Mouse (Mus musculus) urinary bladder, postnatal 4 days (tissue): ENCODE results near the gene Gm20671.
A peak's percentile ranks its signal among the peaks of the same experiment; 100 is the strongest.
"Not testable (repeated sequence)": the region's sequence is repeated elsewhere in the genome, so short reads cannot be mapped to it uniquely, and the experiment has no call there.

ENCODE experiments used
- DNase-seq, 2 experiments: peaks; one replicate each; pipeline ENCODE4 v3.0.0; 2021 to 2022; ENCODE audit warnings: low spot score in 2 of 2

Gm20671 gene

GRCm38 (mm10) chr5:32735779-32736178 lies 91.1 kb downstream of the Gm20671 start:
- DNase-seq = no peak

- DNase-seq = not testable (repeated sequence)
Measured at GRCm38 (mm10) chr5:32733892-32734291, 93.0 kb downstream of the Gm20671 start.

- peak in 1 of 2 experiments; percentile 14 for DNase-seq
Measured at GRCm38 (mm10) chr5:32728851-32729250, 98.1 kb downstream of the Gm20671 start.

GRCm38 (mm10) chr5:32728300-32728699 lies 98.6 kb downstream of the Gm20671 start:
- DNase-seq = no peak

- peak in 1 of 2 experiments; percentile 54 for DNase-seq
Measured at GRCm38 (mm10) chr5:32725397-32725796, 101.5 kb downstream of the Gm20671 start.

- peak; percentile 15 to 52 for DNase-seq
Measured at GRCm38 (mm10) chr5:32723981-32724380, 102.9 kb downstream of the Gm20671 start.

- DNase-seq = not testable (repeated sequence)
Measured at GRCm38 (mm10) chr5:32722711-32723110, 104.2 kb downstream of the Gm20671 start.

GRCm38 (mm10) chr5:32722263-32722662 lies 104.6 kb downstream of the Gm20671 start:
- DNase-seq = no peak

GRCm38 (mm10) chr5:32721316-32721715 lies 105.6 kb downstream of the Gm20671 start:
- DNase-seq = peak in 1 of 2 experiments; percentile 16

- DNase-seq = no peak
Measured at GRCm38 (mm10) chr5:32720416-32720815, 106.5 kb downstream of the Gm20671 start.

- DNase-seq = no peak
Measured at GRCm38 (mm10) chr5:32718916-32719315, 108.0 kb downstream of the Gm20671 start.

- DNase-seq = no peak
Measured at GRCm38 (mm10) chr5:32717726-32718125, 109.2 kb downstream of the Gm20671 start.

- DNase-seq = peak; percentile 83 to 89
Measured at GRCm38 (mm10) chr5:32713703-32714467, 113.0 kb downstream of the Gm20671 start.

- DNase-seq = no peak
Measured at GRCm38 (mm10) chr5:32713042-32713702, 113.7 kb downstream of the Gm20671 start.

GRCm38 (mm10) chr5:32712221-32713041 lies 114.5 kb downstream of the Gm20671 start:
- no peak for DNase-seq

- DNase-seq = no peak
Measured at GRCm38 (mm10) chr5:32711485-32711884, 115.4 kb downstream of the Gm20671 start.

GRCm38 (mm10) chr5:32706226-32706780 lies 120.6 kb downstream of the Gm20671 start:
- DNase-seq = no peak

- no peak for DNase-seq
Measured at GRCm38 (mm10) chr5:32697208-32697867, 129.6 kb downstream of the Gm20671 start.

- no peak for DNase-seq
Measured at GRCm38 (mm10) chr5:32693411-32693810, 133.5 kb downstream of the Gm20671 start.
